Mouse (Mus musculus) effector memory CD4-positive, alpha-beta T cell, adult 7 months (primary cell): ENCODE data around the gene Slc30a2. TPM values are rescaled to one million over a fixed set of nuclear protein-coding genes. Genes with fewer than 3 reads are reported as not detected.

ENCODE experiments used
- polyA plus RNA-seq: library from polyadenylated mRNA; unstranded; fragments of 100-300 nt; shearing (Covaris generic); gene quantifications from one replicate; pipeline ENCODE4 v1.2.1, GENCODE M21; 2017

Gene Slc30a2
- polyA plus RNA-seq: not detected

GRCm38 (mm10) chr4:134343071-134344031 lies at the start of gene Slc30a2:
Gene Slc30a2 (plus strand): TSS chr4:134343181.

GRCm38 (mm10) chr4:134314876-134315275 lies 28.1 kb upstream of the Slc30a2 start, which contains the start of gene Trim63:
Gene Trim63 (plus strand): TSS chr4:134315120.

GRCm38 (mm10) chr4:134383750-134384149 lies 40.8 kb downstream of the Slc30a2 start, which contains the start of gene Extl1:
Gene Extl1 (minus strand): TSS chr4:134383850.

GRCm38 (mm10) chr4:134395977-134396825 lies 53.2 kb downstream of the Slc30a2 start, which contains the start of gene Pafah2:
Gene Pafah2 (plus strand): TSS chr4:134396320.

Other genes with a start within 250 kb of the Slc30a2 start
- 2,277 TPM for gene Cd52, start 248.1 kb upstream of the Slc30a2 start, polyA plus RNA-seq
- 35.9 TPM for gene Ubxn11, start 240.6 kb upstream of the Slc30a2 start, polyA plus RNA-seq
- gene Sh3bgrl3, start 214.4 kb upstream of the Slc30a2 start, polyA plus RNA-seq: 1,134 TPM
- 63.6 TPM for gene Cep85, start 156.1 kb upstream of the Slc30a2 start, polyA plus RNA-seq
- not detected for gene Gm7534, start 140.2 kb upstream of the Slc30a2 start, polyA plus RNA-seq
- gene Catsper4, start 115.8 kb upstream of the Slc30a2 start, polyA plus RNA-seq: not detected
- not detected for gene Cnksr1, start 104.8 kb upstream of the Slc30a2 start, polyA plus RNA-seq
- gene E130218I03Rik, start 99.5 kb upstream of the Slc30a2 start, polyA plus RNA-seq: 5.1 TPM
- 27.2 TPM for gene Zfp593, start 97.6 kb upstream of the Slc30a2 start, polyA plus RNA-seq
- not detected for gene Gm30191, start 96.2 kb upstream of the Slc30a2 start, polyA plus RNA-seq
- not detected for gene Grrp1, start 89.1 kb upstream of the Slc30a2 start, polyA plus RNA-seq
- gene Pdik1l, start 55.3 kb upstream of the Slc30a2 start, polyA plus RNA-seq: 7.2 TPM
- not detected for gene Trim63, start 28.1 kb upstream of the Slc30a2 start, polyA plus RNA-seq
- 0.33 TPM for gene Extl1, start 40.7 kb downstream of the Slc30a2 start, polyA plus RNA-seq
- 1.0 TPM for gene Pafah2, start 53.1 kb downstream of the Slc30a2 start, polyA plus RNA-seq
- gene Stmn1, start 125.1 kb downstream of the Slc30a2 start, polyA plus RNA-seq: 26.9 TPM
- 9.9 TPM for gene Paqr7, start 153.5 kb downstream of the Slc30a2 start, polyA plus RNA-seq
- not detected for gene Aunip, start 167.8 kb downstream of the Slc30a2 start, polyA plus RNA-seq
- gene Mtfr1l, start 192.2 kb downstream of the Slc30a2 start, polyA plus RNA-seq: 85.4 TPM
- gene Selenon, start 209.0 kb downstream of the Slc30a2 start, polyA plus RNA-seq: 3.5 TPM